Mouse (Mus musculus) C2C12 (cell line): ENCODE measurements around the gene Gm20388. TPM values are rescaled to one million over a fixed set of nuclear protein-coding genes. Genes with fewer than 3 reads are reported as not detected.

Experiments
- H3K27me3 ChIP-seq: one replicate; pipeline ENCODE4 v1.6.1; 2011; ENCODE audit not compliant: control insufficient read depth, insufficient read depth, insufficient read length
- H3K36me3 ChIP-seq: one replicate; pipeline ENCODE4 v1.6.1; 2011; ENCODE audit not compliant: control insufficient read depth, insufficient read depth
- H3K4me3 ChIP-seq: one replicate; pipeline ENCODE4 v1.5.1; 2011; ENCODE audit warnings: mild to moderate bottlenecking, control low read depth; ENCODE audit not compliant: poor library complexity, insufficient read depth, severe bottlenecking
- H3K79me2 ChIP-seq: one replicate; pipeline ENCODE4 v1.6.1; 2011; ENCODE audit not compliant: control insufficient read depth, insufficient read depth
- H3K79me3 ChIP-seq: one replicate; pipeline ENCODE4 v1.6.1; 2011; ENCODE audit warnings: low read depth, control low read depth
- H3ac ChIP-seq: one replicate; pipeline ENCODE3; 2011; ENCODE audit warnings: low read depth; ENCODE audit not compliant: control insufficient read depth, insufficient read length
- CEBPB ChIP-seq: IDR thresholded peaks from one replicate; pipeline ENCODE4 v1.6.1; 2011; ENCODE audit warnings: low read depth, mild to moderate bottlenecking, control low read depth, moderate library complexity
- CTCF ChIP-seq: IDR thresholded peaks from one replicate; pipeline ENCODE4 v1.5.1; 2011; ENCODE audit not compliant: control insufficient read depth, insufficient read depth, insufficient read length
- FOSL1 ChIP-seq: IDR thresholded peaks from one replicate; pipeline ENCODE4 v1.8.0; 2011; ENCODE audit warnings: mild to moderate bottlenecking, low read length; ENCODE audit not compliant: poor library complexity, insufficient read depth, severe bottlenecking
- MAX ChIP-seq: IDR thresholded peaks from one replicate; pipeline ENCODE4 v1.6.1; 2011; ENCODE audit warnings: mild to moderate bottlenecking, control low read depth
- MYOD1 ChIP-seq: IDR thresholded peaks from one replicate; pipeline ENCODE4 v1.6.1; 2011; ENCODE audit warnings: low read depth; ENCODE audit not compliant: control insufficient read depth, insufficient read length
- MYOG ChIP-seq: IDR thresholded peaks from one replicate; pipeline ENCODE4 v1.6.1; 2011; ENCODE audit not compliant: control insufficient read depth, insufficient read length; ENCODE audit errors: extremely low read depth
- USF1 ChIP-seq: IDR thresholded peaks from one replicate; pipeline ENCODE4 v1.6.1; 2011; ENCODE audit warnings: low read depth, mild to moderate bottlenecking, control low read depth, moderate library complexity
- polyA plus RNA-seq: library from polyadenylated mRNA; unstranded; fragments of >200 nt; fragmentation: generic; extraction: Trizol; gene quantifications from one replicate; pipeline ENCODE4 v1.2.1, GENCODE M21; 2012; ENCODE audit warnings: missing spikeins

Gene Gm20388
- polyA plus RNA-seq, 1 experiment = 15.0 TPM

DNA sequence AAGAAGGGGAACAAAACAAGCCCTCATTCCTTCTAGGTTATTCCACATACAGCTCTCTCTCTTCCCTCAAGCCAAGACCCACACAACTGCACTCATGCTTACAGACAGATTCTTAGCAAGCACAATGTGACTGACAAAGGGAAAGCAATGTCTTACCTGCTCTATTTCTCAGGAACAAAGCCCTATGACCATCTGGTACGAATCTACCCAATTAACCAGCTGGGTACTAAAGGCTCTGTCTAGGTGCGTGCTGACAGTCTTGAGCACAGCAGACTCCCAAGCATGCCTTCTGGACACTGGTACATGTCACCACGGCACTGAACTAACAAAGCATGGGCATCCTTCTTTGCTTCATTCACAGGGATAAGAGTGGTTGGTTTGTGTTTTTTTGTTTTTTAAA is 3027.5 kb downstream of the Gm20388 start:
- no peak overlapping the region for H3K4me3 ChIP-seq
- H3K36me3 ChIP-seq = no peaks in the 10 kb centered on the region
- no peaks in the 10 kb centered on the region for H3K27me3 ChIP-seq
- peaks cover 100% of the 10 kb centered on the region for H3K79me2 ChIP-seq
- peaks cover 85% of the 10 kb centered on the region for H3K79me3 ChIP-seq
- H3ac ChIP-seq = no peak overlapping the region
- TF ChIP-seq USF1 = no peak
- TF ChIP-seq FOSL1 = no peak
- no peak for TF ChIP-seq CEBPB
- TF ChIP-seq MYOD1 = no peak
- TF ChIP-seq CTCF = no peak
- TF ChIP-seq MAX = no peak
- no peak for TF ChIP-seq MYOG

DNA sequence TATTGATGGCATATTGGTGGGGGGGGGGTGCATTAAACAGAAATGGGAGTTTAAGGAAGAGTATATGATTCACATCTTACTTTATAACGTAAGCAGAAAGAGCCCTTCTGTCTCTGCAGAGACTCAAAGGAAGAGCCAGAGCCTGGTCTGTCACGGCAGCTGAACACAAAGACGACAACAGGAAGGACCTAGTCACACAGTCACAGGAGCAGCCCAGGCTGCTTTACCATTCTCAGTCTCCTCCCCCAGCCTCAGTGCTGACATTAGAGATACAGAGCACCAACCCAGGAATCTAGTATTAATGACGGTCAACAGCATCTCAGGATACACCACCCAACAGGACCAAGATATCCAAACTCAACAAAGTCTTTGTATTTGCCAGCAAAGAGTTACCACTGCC is 3027.9 kb downstream of the Gm20388 start:
- Histone ChIP-seq H3K79me3 (peaks cover 83% of the 10 kb centered on the region), H3K79me2 (peaks cover 100% of the 10 kb centered on the region), H3ac (no peak overlapping the region), H3K4me3 (no peak overlapping the region), H3K27me3 (no peaks in the 10 kb centered on the region), H3K36me3 (no peaks in the 10 kb centered on the region)
- TF ChIP-seq FOSL1 = no peak
- TF ChIP-seq CEBPB = no peak
- TF ChIP-seq MAX = no peak
- no peak for TF ChIP-seq CTCF
- TF ChIP-seq USF1 = no peak
- TF ChIP-seq MYOG = no peak
- no peak for TF ChIP-seq MYOD1

- H3ac ChIP-seq = no peak overlapping the region
- no peaks in the 10 kb centered on the region for H3K27me3 ChIP-seq
- peaks cover 100% of the 10 kb centered on the region for H3K79me2 ChIP-seq
- peaks cover 92% of the 10 kb centered on the region for H3K79me3 ChIP-seq
- no peak overlapping the region for H3K4me3 ChIP-seq
- H3K36me3 ChIP-seq = no peaks in the 10 kb centered on the region
- TF ChIP-seq CEBPB (no peak), MAX (no peak), MYOD1 (no peak), MYOG (no peak), CTCF (no peak), USF1 (no peak), FOSL1 (no peak)
Measured at GRCm38 (mm10) chr8:122942803-122943713, 3032.4 kb downstream of the Gm20388 start.

- no peak overlapping the region for H3ac ChIP-seq
Measured at GRCm38 (mm10) chr8:122945775-122946174, 3035.1 kb downstream of the Gm20388 start.

GRCm38 (mm10) chr8:122949701-122950100 is 3039.1 kb downstream of the Gm20388 start:
- Histone ChIP-seq H3ac (no peak overlapping the region), H3K27me3 (no peaks in the 10 kb centered on the region), H3K4me3 (no peak overlapping the region), H3K79me2 (peaks cover 100% of the 10 kb centered on the region), H3K36me3 (peaks cover 5% of the 10 kb centered on the region), H3K79me3 (peaks cover 97% of the 10 kb centered on the region)
- TF ChIP-seq CEBPB (no peak), FOSL1 (no peak), MYOD1 (no peak), MYOG (no peak), CTCF (no peak), USF1 (no peak), MAX (no peak)

More at GRCm38 (mm10) chr8:122945775-122946174, 3035.1 kb downstream of the Gm20388 start:
- Histone ChIP-seq H3K79me2 (peaks cover 100% of the 10 kb centered on the region), H3K79me3 (peaks cover 89% of the 10 kb centered on the region), H3K4me3 (no peak overlapping the region), H3K27me3 (no peaks in the 10 kb centered on the region), H3K36me3 (no peaks in the 10 kb centered on the region)
- TF ChIP-seq MYOG = no peak
- no peak for TF ChIP-seq CTCF
- TF ChIP-seq MAX = no peak
- TF ChIP-seq USF1 = no peak
- no peak for TF ChIP-seq CEBPB
- no peak for TF ChIP-seq MYOD1
- TF ChIP-seq FOSL1 = no peak
